Mouse (Mus musculus) left cerebral cortex, adult 18-20 months (tissue): ENCODE measurements at regions not wholly inside any gene's neighbourhood (a gene's known extent, or its start where the extent isn't known, plus 50 kb on each side); places are given as distances from the start of the nearest gene placed in this dataset.

ENCODE experiments used
- DNase-seq, 2 experiments: peaks; one replicate each; pipeline ENCODE4 v3.0.0; 2021 to 2022; ENCODE audit warnings: low spot score in 2 of 2, mixed read lengths in 1 of 2

DNA sequence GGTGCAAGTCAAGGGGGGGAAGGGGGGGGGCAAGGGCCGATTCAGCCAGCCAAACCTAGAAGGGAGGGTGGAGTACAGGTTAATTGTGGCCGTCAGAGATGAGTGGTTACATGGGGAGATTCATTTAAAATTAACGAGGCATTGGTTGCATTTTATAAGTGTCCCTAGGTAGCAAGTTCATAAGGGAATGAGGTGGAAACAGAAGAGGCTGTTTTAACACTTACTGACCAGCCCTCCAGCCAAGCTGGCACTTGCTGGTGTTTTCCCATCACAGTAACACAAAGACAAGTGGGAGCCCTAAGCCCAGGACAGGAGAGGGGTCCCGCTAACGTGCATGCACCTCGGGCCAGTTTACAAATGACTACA is 309.1 kb upstream of the Jarid2 start:
- no peak for DNase-seq

DNA sequence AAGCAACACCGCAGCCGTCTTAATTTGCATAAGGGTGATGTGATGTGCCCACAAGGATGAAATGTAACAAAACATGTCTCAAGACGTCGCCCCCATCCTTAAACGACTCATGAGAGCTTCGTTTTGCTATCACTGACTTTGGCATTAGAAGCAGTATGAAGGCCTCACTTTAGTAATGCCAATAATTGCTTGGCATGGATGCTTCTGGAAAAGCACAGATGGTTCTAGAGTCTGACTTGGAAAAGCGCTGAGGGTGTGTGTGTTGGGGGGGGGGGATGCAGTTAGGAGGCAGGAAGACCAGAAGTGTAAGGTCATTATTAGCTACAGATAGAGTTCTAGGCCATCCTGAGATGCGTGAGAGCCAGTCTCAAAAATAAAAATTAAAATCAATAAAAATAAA is 308.3 kb upstream of the Jarid2 start:
- no peak for DNase-seq

GRCm38 (mm10) chr13:44421426-44421825 is 307.8 kb upstream of the Jarid2 start:
- peak; percentile 42 to 57 for DNase-seq

DNA sequence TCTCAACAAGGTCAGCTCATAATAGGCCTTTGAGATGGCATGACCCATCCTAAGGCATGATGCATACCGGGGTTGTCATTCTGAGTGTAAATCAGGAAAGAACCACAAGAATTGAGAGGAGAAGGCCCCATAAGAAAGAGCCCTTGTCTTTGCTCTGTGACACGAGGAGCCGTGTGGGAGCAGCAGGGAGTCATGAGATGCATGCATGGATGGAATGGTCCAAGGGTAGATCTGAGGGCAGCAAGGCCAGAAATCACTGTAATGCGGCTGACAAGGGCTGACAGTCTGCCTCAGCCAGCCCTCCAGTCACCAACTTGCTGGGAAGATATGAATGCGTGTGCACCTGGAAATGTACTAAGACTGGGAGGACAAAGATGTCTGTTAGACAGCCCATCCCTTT is 307.4 kb upstream of the Jarid2 start:
- no peak for DNase-seq

- DNase-seq = no peak
These were observed 298.8 kb upstream of the Jarid2 start for GRCm38 (mm10) chr13:44430492-44430891.

- DNase-seq = no peak
These were observed 291.6 kb upstream of the Jarid2 start for GRCm38 (mm10) chr13:44437709-44438108.

- no peak for DNase-seq
These were observed 288.2 kb upstream of the Jarid2 start for GRCm38 (mm10) chr13:44441061-44441460.

- no peak for DNase-seq
These were observed 280.0 kb upstream of the Jarid2 start for GRCm38 (mm10) chr13:44449216-44449830.

GRCm38 (mm10) chr13:44451224-44451623 is 278.1 kb upstream of the Jarid2 start:
- no peak for DNase-seq

GRCm38 (mm10) chr13:44453131-44453530 is 276.1 kb upstream of the Jarid2 start:
- no peak for DNase-seq

GRCm38 (mm10) chr13:44454136-44454535 is 275.1 kb upstream of the Jarid2 start:
- no peak for DNase-seq

DNA sequence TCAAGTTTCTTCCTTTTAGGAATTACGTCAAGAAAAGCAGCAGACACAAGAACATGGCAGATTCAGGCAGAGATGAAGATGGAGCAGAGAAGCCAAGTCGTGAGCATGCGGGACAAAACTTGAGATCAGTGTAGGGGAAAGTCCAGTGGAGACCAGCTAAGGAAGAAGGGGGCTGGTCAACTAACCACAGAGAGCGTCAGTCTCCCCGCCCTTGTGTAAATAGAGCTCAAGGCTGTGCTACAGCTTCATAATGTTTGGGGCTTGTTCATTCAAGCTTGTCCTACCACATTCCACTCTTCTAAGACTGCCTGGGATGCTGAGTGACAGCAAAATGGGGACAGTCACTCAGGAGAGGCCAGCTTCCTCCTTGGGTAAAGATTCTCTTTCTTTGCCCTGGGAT is 274.1 kb upstream of the Jarid2 start:
- DNase-seq = no peak

GRCm38 (mm10) chr13:44458744-44459143 is 270.5 kb upstream of the Jarid2 start:
- DNase-seq = no peak

DNA sequence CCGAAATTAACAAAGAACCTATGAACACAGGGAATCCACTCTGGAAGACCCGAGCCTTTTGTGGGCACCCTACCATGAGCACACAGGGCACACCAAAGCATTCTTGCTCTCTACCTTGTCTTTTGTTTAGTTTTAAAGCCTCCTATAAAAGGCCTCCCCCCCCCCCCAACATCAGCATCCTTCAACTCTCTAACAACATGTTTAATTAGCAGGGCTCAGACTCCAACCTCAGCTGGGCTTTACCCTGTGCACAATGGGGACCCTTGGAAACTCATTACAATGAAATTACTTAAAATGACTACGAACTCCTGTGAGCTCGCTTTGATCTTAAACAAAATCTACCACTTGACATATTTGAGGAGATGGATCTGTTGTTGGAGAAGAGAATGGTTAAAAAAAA is 270.1 kb upstream of the Jarid2 start:
- DNase-seq = no peak

DNA sequence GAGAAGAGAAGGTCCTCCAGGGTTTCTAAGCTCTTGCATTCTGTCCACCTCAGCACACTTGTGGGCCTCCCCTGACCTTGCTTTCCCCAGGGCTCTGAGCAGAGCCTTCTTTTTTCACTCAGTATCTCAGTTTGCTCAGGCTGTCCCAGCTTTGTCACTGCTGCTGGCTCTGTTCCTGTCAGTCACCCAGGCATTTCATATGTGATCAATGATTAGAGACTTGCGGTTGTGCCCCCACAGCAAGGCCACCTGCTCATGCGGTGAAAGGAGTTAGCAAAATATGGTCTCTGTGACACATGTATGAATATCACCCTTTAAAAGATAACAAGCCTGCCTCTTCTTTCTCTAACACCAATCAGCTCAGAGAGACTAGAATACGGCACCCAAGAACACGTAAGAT is 265.6 kb upstream of the Jarid2 start:
- no peak for DNase-seq

DNA sequence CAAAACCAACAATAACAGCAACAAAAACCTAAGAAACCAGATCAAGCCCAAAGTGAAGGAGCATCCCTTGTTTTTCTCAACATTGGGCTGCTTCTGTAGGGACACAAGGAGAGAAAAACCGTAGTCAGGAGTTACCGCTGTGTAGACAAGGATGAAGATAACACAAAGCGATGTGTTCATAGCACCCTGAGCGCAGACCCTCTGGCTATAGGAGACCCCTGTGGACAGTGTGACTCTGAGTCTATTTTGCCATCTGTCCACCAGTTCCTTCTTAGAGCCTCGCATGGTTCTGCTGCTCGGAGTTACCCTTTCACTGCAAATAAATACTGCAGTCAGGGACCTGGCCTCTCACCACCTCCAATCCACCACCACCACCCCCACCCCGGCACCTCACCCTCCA is 263.7 kb upstream of the Jarid2 start:
- DNase-seq = no peak

GRCm38 (mm10) chr13:44468963-44469674 is 260.2 kb upstream of the Jarid2 start:
- DNase-seq = no peak

DNA sequence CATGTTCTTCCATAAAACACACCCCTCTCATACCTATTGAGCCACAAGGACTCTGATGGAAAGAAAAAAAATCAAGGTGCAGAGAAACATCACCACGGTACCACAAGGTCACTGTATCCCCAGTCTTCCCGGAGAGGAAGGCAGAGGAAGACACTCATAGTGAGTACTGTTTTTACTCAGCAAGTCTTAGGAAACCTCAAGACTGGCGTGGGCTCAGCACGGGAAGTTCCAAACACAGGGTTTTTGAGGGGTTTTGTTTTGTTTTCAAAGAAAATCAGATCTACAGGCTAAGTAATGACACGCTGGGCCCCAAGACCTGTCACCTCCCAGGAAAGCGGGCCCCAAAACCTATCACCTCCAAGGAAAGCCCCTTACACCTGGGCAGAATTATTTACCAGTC is 259.6 kb upstream of the Jarid2 start:
- DNase-seq = no peak

DNA sequence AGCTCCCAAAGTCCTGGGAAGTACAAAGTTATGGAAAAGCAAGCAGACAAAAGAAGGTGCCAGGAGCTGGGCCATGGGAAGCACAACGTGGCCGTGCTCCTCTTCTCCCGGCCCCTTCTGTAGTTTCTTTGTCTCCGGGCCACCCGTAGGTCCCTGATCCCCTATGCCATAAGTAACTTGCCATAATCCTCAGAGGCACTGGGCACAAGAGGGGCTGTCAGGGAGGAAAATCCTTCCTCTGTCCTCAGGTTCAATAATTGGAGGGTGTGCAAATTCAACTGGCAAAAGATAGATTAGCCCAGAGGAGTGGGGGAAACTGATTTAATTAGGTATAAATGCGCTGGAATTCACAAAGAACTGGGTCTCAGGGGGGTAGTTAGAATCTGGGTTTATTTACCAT is 256.1 kb upstream of the Jarid2 start:
- DNase-seq = no peak

DNA sequence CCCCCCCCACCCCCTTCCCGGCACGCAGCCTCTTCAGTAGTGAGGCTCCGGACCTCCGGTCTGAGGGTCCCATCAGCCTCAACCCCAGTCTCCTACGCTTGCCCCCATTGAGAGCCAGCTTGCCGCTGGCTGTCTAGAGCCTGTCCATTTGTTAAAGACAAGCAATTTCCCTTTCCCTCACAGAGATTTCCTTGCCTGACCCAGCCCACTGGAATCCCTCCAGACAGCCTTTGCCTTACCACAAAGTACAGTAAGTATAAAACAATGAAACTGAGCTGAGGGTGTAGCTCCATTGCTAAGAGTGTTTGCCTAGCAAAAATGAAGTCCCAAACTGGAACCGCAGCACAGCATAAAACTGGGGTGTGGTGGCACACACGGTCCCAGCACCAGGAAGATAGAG is 252.4 kb upstream of the Jarid2 start:
- DNase-seq = no peak

DNA sequence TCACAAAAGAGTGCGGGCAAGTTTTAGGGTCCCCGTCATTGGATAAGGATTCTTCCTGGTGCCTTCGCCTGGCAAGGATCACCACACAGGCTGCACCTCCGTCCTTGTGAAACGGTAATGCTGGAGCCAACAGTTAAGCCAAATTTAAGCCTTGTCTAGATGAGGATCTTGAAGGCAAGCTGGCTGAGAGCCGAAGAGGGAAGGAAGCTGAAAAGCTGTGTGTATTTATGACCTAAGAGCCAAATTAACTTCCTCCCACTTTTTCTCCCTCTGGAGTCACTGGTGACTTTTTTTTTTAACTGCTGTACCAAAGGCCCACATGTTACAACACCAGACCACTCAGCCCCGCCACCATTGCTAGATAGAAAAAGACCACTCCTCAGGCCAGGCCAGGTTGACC is 249.1 kb upstream of the Jarid2 start:
- DNase-seq = peak in 1 of 2 experiments; percentile 8

- no peak for DNase-seq
These were observed 246.6 kb upstream of the Jarid2 start for GRCm38 (mm10) chr13:44482661-44483060.
